8 mouse cellular contexts compared by ENCODE assay signal in genomic region chr2:4542629-4543416, GRCm38 (mm10).
A peak's percentile ranks its signal among the peaks of the same experiment; 100 is the strongest.
DNase-seq lines count a peak whose midpoint lies in the region; ATAC-seq lines count a peak whose summit lies in the region.

No protein-coding gene starts in this region.

- H3K4me1 ChIP-seq in embryonic facial prominence, embryonic 11.5 days (ENCODE audit: control insufficient read depth, insufficient read depth, low read length), result peaks cover 7% of the 10 kb centered on the region
- peaks cover 40% of the 10 kb centered on the region for H3K4me1 ChIP-seq in heart, embryonic 12.5 days (replicated peaks)

- no peaks in the 10 kb centered on the region for H3K27me3 ChIP-seq in embryonic facial prominence, embryonic 11.5 days (ENCODE audit: control insufficient read depth, insufficient read depth, low read length)
- H3K27me3 ChIP-seq in heart, embryonic 12.5 days (replicated peaks), result no peaks in the 10 kb centered on the region

- H3K9ac ChIP-seq in embryonic facial prominence, embryonic 11.5 days (replicated peaks; ENCODE audit: low read length), result no peak overlapping the region
- H3K9ac ChIP-seq in heart, embryonic 12.5 days, result no peak overlapping the region

- H3K4me3 ChIP-seq in embryonic facial prominence, embryonic 11.5 days (ENCODE audit: low read depth, low read length), result no peak overlapping the region
- no peak overlapping the region for H3K4me3 ChIP-seq in heart, embryonic 12.5 days

- no peaks in the 10 kb centered on the region for H3K9me3 ChIP-seq in embryonic facial prominence, embryonic 11.5 days (replicated peaks; ENCODE audit: control insufficient read depth, low read length)
- H3K9me3 ChIP-seq in heart, embryonic 12.5 days (replicated peaks), result no peaks in the 10 kb centered on the region

- peak; percentile 52 for DNase-seq in embryo, embryonic 10 days (ENCODE audit: low spot score)
- DNase-seq in embryo, embryonic 9.5 days (ENCODE audit: extremely low spot score), result no peak
- no peak for DNase-seq in embryonic facial prominence, embryonic 11.5 days (ENCODE audit: low spot score)
- DNase-seq in kidney, postnatal 25 days, result peak; percentile 46 to 52
- DNase-seq in right cerebral cortex, postnatal 36 days (ENCODE audit: low spot score in 2 of 2), result no peak
- DNase-seq in T-cell, adult 2 months (ENCODE audit: low spot score), result no peak

- peaks cover 2% of the 10 kb centered on the region for H3K36me3 ChIP-seq in embryonic facial prominence, embryonic 11.5 days (replicated peaks; ENCODE audit: control insufficient read depth, insufficient read depth, low read depth, low read length)
- peaks cover 9% of the 10 kb centered on the region for H3K36me3 ChIP-seq in heart, embryonic 12.5 days

- H3K4me2 ChIP-seq in embryonic facial prominence, embryonic 11.5 days (ENCODE audit: low read depth, low read length), result no peak overlapping the region
- no peak overlapping the region for H3K4me2 ChIP-seq in heart, embryonic 12.5 days

- 58% methylated on average over 11 of the region's 11 CpGs for WGBS in embryonic facial prominence, embryonic 11.5 days
- 51% methylated on average over 11 of the region's 11 CpGs for WGBS in heart, embryonic 12.5 days

- H3K27ac ChIP-seq in embryonic facial prominence, embryonic 11.5 days (replicated peaks; ENCODE audit: low read depth, low read length), result peak overlapping the region; percentile 38; the same call in 1 of the 2 replicates
- H3K27ac ChIP-seq in heart, embryonic 12.5 days (ENCODE audit: poor library complexity, severe bottlenecking), result peak overlapping the region; percentile 44

- ATAC-seq in embryonic facial prominence, embryonic 11.5 days (replicated peaks; ENCODE audit: insufficient number of reproducible peaks, low FRiP score, low TSS enrichment, low read depth), result no peak; the same call in 1 of the 2 replicates
- peak; percentile 17; the same call in 1 of the 2 replicates for ATAC-seq in heart, embryonic 12.5 days (ENCODE audit: insufficient number of reproducible peaks, low FRiP score)
- ATAC-seq in cerebellum, adult (ENCODE audit: insufficient number of reproducible peaks, low FRiP score, low TSS enrichment), result no peak

Comparison
In these comparisons a context has a peak if more than half of its experiments do, and no peak if none do; other contexts are left out.
1. DNase-seq: peak in embryo, embryonic 10 days (single experiment) and kidney, postnatal 25 days (2 of 2); none in embryo, embryonic 9.5 days (single experiment), embryonic facial prominence, embryonic 11.5 days (single experiment), right cerebral cortex, postnatal 36 days (0 of 2) and T-cell, adult 2 months (single experiment).